Mouse (Mus musculus) right cerebral cortex, postnatal 14 days (tissue): ENCODE measurements around the gene Smco4.
"Not testable (repeated sequence)": the region's sequence is repeated elsewhere in the genome, so short reads cannot be mapped to it uniquely, and the experiment has no call there.

ENCODE experiments used
- DNase-seq: peaks from one replicate; pipeline ENCODE4 v3.0.0; 2022

Smco4 gene

GRCm38 (mm10) chr9:15550461-15550961, 57.3 kb downstream of the Smco4 start:
- no peak for DNase-seq

DNA sequence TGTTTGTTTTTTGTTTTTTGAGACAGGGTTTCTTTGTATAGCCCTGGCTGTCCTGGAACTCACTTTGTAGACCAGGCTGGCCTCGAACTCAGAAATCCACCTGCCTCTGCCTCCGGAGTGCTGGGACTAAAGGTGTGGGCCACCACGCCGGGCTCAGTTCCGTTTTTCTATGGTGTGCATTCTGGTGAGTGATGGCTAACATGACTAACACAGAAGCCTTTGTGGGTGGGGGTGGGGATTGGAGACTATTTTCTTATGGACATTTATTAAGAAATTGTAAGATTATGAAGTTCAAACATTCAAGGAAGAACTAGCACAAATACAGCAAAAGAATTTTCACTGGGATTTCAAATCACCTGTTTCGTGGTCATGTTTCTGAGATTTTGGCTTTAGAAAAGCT, 57.8 kb downstream of the Smco4 start:
- not testable (repeated sequence) for DNase-seq

DNA sequence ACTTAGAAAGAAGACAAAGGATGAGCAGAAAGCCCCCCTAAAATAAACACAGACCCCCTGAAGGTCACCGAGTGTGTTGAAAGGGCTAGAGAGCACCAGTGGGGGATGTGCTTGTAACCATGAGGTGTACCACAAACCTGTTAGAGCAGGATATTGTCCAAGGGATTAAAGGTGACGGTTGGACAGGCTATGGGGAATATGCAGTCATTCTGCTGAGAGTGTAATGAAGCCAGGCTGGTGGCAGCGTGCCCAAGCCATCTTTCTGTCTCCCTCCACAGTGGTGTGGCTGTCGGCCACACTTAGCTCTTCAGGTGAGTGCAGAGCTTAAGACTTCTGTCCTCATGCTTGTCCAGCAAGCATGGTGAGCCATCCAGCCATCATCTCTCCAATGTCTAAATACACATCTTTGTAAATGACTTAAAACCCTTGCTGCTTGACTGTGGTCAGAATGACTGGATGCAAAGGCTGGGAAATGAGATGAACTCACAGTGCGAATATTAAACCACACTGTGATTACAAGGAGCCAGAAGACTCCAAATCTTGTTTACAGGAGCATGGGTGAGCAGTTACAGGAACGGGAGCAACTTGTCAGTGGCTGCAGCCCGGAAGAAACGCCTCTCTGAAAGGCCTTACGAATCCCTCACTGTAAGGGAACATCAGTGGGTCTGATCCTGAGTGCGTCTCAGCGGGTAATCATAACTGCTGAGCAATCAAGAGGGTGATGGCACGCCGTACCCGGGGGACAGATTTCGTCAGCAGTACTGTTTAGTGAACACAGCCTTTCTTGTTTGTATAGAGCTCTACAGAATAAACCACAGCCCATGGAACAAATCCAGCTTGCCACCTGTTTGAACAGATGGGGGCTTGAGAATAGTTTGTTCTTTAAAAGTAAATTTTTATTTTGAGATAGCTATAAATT, 59.0 kb downstream of the Smco4 start:
- no peak for DNase-seq

- no peak for DNase-seq
Measured at GRCm38 (mm10) chr9:15553322-15553721, 60.1 kb downstream of the Smco4 start.

GRCm38 (mm10) chr9:15560451-15560850, 67.2 kb downstream of the Smco4 start:
- no peak for DNase-seq

GRCm38 (mm10) chr9:15562353-15562752, 69.1 kb downstream of the Smco4 start:
- no peak for DNase-seq

- no peak for DNase-seq
Measured at GRCm38 (mm10) chr9:15574750-15575454, 81.7 kb downstream of the Smco4 start.

- DNase-seq: no peak
Measured at GRCm38 (mm10) chr9:15578427-15578826, 85.2 kb downstream of the Smco4 start.

DNA sequence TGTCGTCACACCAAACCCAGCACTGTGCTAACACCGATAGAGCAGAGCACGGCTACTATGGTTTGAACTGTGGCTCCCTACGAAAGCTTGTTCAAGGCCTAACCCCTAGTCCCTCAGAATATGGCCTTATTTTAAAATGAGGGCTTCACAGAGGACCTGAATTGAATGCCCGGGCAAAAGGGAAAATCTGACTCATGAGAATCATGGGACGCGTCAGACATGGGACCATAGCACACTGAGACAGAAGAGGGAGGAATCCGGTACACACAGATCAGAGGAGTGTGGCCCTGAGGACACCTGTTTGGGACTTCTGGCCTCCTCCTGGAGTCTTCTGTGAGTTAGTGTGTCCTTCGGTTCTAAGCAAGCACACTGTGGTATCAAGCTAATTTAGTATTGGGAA, 85.7 kb downstream of the Smco4 start:
- no peak for DNase-seq

DNA sequence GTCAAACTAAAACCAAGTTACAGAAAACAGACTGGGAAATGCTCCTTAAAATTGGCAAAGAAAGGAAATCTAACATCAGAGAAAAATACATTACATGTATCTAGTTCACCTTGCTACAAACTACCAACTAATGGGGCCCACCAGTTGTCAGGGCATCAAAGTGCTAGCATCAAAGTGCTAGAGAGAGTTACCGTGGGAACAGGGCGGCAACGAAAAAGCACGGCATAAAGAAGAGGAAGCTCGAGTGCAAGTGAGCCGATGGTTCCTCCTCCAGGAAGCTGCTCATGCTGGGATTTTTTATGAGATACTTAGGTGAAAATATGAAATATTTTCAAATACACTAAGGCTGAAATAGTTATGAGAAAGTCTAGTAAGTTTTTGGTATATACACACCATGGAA, 86.9 kb downstream of the Smco4 start:
- DNase-seq: no peak

DNA sequence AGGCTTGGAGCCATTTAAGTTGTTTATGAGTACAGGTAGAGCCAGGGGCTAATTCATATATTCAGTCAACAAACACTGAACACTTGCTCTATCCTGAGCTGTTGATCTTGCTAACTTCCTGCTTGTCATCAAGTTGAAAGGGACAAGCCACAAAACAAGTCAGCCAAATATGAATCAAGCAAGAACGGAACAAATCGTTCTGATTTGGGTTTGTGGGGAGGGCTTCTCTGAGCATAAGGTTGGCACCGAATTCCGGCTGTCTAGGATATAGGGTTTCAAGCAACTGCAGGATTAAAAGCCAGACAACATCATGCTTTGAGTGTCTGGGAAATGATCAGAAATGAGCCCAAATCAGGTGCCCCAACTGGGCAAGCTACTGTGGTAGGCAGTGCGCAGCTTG, 88.8 kb downstream of the Smco4 start:
- no peak for DNase-seq

DNA sequence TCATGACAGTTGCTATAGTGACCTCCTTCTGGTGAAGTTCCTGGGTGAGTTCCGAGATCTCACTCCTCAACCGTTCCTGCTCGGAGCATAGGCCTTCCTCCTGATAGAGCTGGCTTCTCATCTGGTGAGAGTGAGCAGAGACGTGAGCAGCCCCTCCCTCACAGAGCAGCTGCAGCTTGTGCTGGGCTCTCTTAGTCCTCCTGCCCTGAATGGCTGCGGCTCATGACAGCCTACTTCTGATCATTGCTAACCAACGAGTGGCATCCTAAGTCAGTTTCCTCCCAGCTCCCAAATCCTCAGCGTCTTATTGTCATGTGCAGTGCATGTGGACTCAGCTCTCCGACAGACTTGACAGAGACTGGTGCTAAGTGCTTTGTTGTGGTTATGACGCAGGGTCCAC, 91.0 kb downstream of the Smco4 start:
- DNase-seq: no peak

DNA sequence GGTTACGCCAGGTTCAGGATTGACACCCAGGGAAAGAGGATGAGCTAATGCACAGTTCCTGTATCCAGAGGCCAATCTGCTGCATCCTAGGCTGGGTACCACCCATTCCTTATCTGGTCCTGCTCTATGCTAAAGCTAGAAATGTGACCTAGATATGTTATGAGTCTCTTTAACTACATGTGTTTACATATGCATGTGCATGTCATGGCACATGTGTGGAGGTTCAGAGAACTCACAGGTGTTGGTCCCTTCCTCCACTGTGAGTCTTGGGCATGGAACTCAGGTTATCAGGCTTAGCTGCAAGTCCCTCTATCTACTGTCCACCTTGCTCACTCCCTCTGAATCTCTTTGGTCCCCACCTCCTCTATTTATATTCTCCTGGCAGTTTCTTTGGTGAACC, 92.7 kb downstream of the Smco4 start:
- no peak for DNase-seq

DNA sequence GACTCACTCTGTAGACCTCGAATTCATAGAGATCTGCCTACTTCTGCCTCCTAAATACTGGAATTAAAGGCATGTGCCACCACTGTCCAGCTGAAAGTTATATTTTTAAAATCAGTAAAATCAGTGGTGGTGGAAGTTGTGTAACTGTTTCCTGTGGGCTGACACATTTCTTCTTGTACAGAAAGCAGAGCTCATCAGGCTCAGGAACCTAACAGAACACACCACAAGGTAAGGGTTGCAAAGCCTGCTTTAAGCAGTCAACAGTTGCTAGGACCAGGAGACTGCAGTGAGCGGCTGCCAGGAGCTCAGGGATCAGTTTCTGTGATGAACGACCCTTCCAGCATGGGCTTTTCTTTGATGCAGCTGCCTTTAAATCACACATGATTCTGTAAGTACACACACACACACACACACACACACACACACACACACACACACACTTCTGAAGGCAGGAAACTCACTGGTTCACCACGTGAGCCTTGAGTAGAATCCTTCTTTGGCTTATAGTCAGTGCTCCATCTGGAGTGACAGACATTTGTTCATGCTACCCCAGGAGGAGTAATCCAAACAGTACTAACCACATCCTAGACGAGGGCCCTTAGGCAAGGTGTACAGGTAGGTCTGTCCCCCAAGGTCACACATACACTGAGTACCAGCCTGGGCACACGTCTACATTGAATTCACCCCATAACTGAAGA, 94.1 kb downstream of the Smco4 start:
- DNase-seq: no peak

DNA sequence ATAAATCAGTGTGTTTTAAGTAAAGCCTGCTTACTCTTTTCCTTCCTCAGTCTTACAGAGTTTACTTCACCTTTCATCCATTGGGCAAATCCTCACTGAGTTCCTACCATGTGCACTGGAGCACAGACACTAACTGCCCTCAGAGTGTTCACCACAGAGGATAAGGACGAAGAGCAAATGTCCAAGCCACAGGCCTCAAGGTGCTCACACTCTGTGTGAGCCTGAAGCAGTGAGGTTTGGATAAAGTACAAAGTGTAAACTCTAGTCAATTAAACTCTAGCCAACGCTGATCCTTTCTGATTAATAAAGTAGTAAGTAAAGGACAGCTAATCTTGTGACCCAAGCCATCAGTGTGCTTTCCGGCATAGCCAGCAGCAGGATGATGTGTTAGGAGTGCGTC, 100.9 kb downstream of the Smco4 start:
- no peak for DNase-seq
